Mouse (Mus musculus): ENCODE results near the gene Csrnp1. TPM values are rescaled to one million over a fixed set of nuclear protein-coding genes. Genes with fewer than 3 reads are reported as not detected.

Csrnp1 gene
- polyA plus RNA-seq, 1 experiment from 2014 or later = 0.62 TPM

Other genes starting within 250 kb of the Csrnp1 start
- gene Scn11a, start 159.2 kb downstream of the Csrnp1 start, polyA plus RNA-seq (2014; fragmentation: Nextera tagmentation; extraction: Ambion mirVana) = 0.03 TPM in 1 of 2 replicates, not detected in the other
- gene Wdr48, start 89.8 kb downstream of the Csrnp1 start, polyA plus RNA-seq (2014; fragmentation: Nextera tagmentation; extraction: Ambion mirVana) = 64.0 and 71.8 TPM in 2 replicates
- 17.3 and 18.5 TPM in 2 replicates for gene Gorasp1, start 47.1 kb downstream of the Csrnp1 start, polyA plus RNA-seq (2014; fragmentation: Nextera tagmentation; extraction: Ambion mirVana)
- 0.23 and 0.60 TPM in 2 replicates for gene Ttc21a, start 47.1 kb downstream of the Csrnp1 start, polyA plus RNA-seq (2014; fragmentation: Nextera tagmentation; extraction: Ambion mirVana)
- 0.04 TPM in 1 of 2 replicates, not detected in the other for gene Xirp1, start 38.9 kb upstream of the Csrnp1 start, polyA plus RNA-seq (2014; fragmentation: Nextera tagmentation; extraction: Ambion mirVana)
- 4.3 and 7.2 TPM in 2 replicates for gene Cx3cr1, start 85.2 kb upstream of the Csrnp1 start, polyA plus RNA-seq (2014; fragmentation: Nextera tagmentation; extraction: Ambion mirVana)
- gene Ccr8, start 107.5 kb upstream of the Csrnp1 start, polyA plus RNA-seq (2014; fragmentation: Nextera tagmentation; extraction: Ambion mirVana) = not detected in 2 replicates
- gene Slc25a38, start 125.7 kb upstream of the Csrnp1 start, polyA plus RNA-seq (2014; fragmentation: Nextera tagmentation; extraction: Ambion mirVana) = 40.8 and 41.7 TPM in 2 replicates
- gene Rpsa, start 143.0 kb upstream of the Csrnp1 start, polyA plus RNA-seq (2014; fragmentation: Nextera tagmentation; extraction: Ambion mirVana) = 1,430 and 1,488 TPM in 2 replicates
- gene Mobp, start 165.0 kb upstream of the Csrnp1 start, polyA plus RNA-seq (2014; fragmentation: Nextera tagmentation; extraction: Ambion mirVana) = 0.36 TPM in 1 of 2 replicates, not detected in the other